16 mouse cellular contexts compared by ENCODE assay signal in the genomic region with DNA sequence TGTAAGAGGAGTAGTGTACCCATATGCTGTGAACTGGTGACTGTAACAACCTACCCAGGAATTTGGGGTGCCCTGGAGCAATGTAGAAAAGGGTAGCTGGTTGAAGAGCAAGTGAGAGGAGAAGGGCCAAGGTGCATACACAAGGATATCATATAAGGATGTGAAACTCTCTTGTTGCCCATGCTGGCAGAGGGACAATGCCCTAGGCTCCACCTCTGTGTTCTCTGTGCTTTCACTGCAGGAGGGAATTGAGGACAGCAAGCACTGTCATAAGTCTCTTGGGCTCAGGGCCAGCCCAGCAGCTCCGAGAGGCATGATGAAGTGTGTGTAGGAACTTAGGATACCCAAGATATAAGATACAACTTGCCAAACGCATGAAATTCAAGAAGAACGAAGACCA.
"Had no signal": no experiment of that assay in that cellular context is flagged by ENCODE, and none has a peak within 500 bp of the region (broad histone marks: within the 10 kb centered on the region; RNA-seq: fewer than 3 reads in every experiment).

No protein-coding gene starts in this region.

- DNase-seq: gastrocnemius, adult 2 months; gastrocnemius, postnatal 10 days; gastrocnemius, postnatal 25 days; heart, adult 18-20 months; heart, postnatal 10 days; heart, postnatal 36 days; kidney, adult 18-20 months; kidney, adult 8-10 months; kidney, postnatal 10 days; kidney, postnatal 25 days; kidney, postnatal 4 days; left cerebral cortex, postnatal 4 days had no signal

- ATAC-seq: inflammation-experienced regulatory T-cells, adult 6 months; intestine, embryonic 15.5 days; intestine, postnatal 0 days; liver, embryonic 12.5 days had no signal
